Mouse (Mus musculus) megakaryocyte, embryonic 14.5 days (primary cell): ENCODE results near the gene AI413582.

Experiments used
- FLI1 ChIP-seq: IDR thresholded peaks from 2 replicates; pipeline ENCODE4 v1.6.1; 2012; ENCODE audit warnings: low read length, inconsistent platforms, mixed read lengths
- GATA1 ChIP-seq: IDR thresholded peaks from 3 replicates; pipeline ENCODE4 v1.6.1; 2012; ENCODE audit warnings: mixed read lengths, low read length, inconsistent platforms, borderline replicate concordance

GRCm38 (mm10) chr17:27545991-27546390 is 19.6 kb downstream of the AI413582 start:
- TF ChIP-seq GATA1, result no peak
- TF ChIP-seq FLI1, result no peak
